Mouse (Mus musculus): Measurements from ENCODE around the gene Racgap1.

Gene Racgap1

GRCm38 (mm10) chr15:99664600-99665451 is 13.4 kb upstream of the Racgap1 start:
- peak; percentile 30 for DNase-seq (ENCODE audit: low spot score)

- DNase-seq (ENCODE audit: low spot score): no peak
Measured at GRCm38 (mm10) chr15:99663964-99664599, 12.6 kb upstream of the Racgap1 start.

DNA sequence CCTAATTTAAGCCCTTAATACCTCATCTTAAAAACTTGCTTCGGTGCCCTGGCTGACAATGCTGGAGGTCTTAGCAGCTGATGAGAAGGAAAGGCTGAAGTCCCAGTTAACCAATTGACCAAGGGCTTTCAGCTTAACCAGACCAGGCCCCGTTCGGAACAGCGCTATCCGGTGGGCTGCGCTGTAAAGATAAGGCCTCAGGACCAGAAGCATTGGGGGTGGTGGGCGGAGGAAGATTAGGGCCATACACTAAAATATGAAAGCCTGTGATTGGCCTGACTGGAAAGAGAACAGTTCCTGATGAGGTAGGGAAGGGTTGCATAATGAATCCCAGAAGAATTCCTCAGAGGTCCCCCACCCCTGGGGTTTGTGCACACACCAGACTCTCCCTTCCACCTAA is 10.9 kb upstream of the Racgap1 start:
- DNase-seq (ENCODE audit: low spot score): no peak

DNA sequence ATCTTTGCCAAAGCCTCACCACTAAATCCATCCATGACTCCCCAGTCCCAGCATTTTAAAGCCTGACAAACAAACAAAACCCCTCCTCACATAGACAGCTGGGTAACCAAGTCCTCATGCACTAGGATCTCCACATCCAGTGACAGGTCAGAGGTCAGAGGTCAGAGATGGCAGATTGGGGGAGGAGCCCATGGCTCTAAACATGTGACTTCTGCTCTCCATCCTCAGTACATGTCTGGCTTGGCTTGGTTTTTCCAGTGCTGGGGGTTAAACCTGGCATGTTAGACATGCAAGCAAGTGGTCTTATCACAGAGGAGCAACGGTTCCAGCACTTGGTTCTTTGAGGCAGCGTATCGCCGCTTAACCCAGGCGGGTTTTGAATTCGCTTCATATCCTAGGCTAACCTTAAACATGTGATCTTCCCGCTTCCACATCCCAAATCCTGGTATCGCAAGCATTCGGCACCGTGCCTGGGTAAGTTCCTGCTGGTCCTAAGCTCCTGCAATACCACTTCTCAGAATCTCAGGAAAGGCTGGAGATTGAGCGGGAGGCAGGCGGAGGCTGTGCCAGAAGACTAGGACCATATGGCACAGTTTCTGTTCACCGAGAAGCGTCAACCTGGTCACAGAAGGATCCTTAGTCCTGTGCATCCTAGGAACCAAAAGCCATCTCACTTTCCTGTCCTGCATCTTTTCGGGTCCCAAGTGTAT is 9.8 kb upstream of the Racgap1 start:
- no peak for DNase-seq (ENCODE audit: low spot score)

GRCm38 (mm10) chr15:99658437-99658836 is 7.0 kb upstream of the Racgap1 start:
- DNase-seq (ENCODE audit: low spot score): no peak

- no peak for DNase-seq (ENCODE audit: low spot score)
Measured at GRCm38 (mm10) chr15:99655956-99656355, 4.5 kb upstream of the Racgap1 start.

DNA sequence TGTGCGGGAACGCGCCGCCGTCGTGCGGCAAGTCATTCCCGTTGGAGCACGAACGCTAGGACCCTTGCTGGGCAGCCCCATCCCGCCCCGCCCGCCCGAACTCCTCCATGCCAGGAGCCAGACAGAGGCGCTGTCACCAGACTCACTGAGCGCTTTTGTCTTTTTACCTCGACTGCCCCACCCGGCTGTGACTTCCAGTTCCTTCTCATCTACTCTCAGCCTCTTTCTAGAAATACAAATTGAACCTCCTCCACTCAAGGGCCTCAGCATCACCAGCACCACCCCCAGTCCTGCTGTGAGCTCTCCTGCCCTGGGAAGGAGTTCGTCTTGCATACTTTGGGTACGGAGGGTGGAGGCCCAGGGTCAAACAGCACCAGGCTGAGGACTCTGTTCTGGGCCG is 2.4 kb upstream of the Racgap1 start:
- no peak for DNase-seq (ENCODE audit: low spot score)

- no peak for DNase-seq (ENCODE audit: low spot score)
Measured at GRCm38 (mm10) chr15:99653291-99653690, 1.8 kb upstream of the Racgap1 start.

- DNase-seq (ENCODE audit: low spot score): no peak
Measured at GRCm38 (mm10) chr15:99651984-99652872, 772 bp upstream of the Racgap1 start.

GRCm38 (mm10) chr15:99650304-99650703 is 1.2 kb downstream of the Racgap1 start:
- no peak for DNase-seq (ENCODE audit: low spot score)

DNA sequence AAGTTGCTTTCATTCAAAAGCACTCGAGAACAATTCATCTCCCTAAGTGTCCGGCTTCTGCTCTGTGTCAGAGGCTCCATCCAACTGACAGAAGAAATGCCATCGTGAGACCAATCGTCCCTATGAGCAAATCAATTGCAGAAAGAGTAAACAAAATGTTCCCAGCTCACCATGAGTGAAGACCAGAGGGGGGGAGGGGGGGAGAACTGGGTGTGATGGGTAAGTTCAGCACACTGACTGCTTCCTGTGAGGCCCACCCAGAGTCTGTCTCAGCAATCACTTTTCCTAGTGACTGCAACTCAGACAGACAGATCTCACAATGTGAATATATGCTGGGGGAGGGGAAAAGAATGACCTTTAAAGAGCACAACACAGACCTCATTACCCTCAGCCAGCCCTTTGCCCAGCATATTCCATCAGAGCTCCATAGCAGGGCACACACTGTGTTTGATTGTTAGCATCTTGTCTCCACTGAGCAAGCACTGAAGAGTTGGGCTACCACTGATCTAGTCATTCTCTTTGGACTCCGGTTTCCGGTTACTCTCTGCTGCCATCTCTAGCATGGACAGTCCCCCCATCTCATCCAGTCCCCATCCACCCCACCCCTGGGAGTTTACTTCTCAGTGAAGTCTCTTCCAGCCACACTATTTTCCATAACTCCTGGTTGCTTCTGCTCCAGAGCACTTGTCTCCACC is 2.2 kb downstream of the Racgap1 start:
- DNase-seq (ENCODE audit: low spot score): no peak

DNA sequence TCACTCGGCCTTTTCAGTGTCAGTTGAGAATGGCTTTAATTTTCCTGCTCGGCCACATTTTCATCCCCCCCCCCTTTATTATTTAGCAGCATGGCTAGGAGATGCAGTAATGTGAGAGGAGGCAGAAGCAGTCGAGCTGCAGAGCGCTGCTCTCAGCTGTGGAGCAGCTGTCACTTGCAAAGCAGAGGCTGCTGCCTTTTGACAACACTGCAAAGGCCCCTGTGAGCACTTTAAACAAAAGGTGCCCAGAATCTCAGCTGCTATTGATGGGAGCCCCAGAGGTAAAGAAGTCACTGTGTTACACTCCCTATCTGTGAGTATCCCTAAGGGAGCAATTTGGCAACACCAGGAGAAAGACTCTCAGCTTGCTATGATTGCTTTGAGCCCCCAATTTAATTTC is 3.1 kb downstream of the Racgap1 start:
- no peak for DNase-seq (ENCODE audit: low spot score)

DNA sequence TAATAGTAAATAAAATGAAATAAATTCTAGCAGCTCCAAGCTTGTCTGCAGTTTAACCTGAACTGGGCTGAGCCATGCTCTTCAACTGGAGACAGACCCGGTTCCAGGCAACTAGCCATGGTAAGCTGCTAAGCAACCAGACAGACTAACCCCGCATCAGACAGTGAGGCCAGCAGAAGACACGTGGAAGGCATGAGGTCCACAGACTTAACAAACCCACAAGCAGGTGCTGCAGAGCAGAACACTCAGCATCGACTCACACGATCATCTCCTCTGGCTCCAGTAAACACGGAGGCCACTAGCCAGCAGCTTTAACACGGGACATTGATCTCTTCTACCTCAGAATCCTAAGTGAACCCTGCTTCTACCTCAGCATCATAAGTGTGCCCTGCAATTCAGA is 6.7 kb downstream of the Racgap1 start:
- no peak for DNase-seq (ENCODE audit: low spot score)

- no peak for DNase-seq (ENCODE audit: low spot score)
Measured at GRCm38 (mm10) chr15:99643832-99644231, 7.6 kb downstream of the Racgap1 start.

DNA sequence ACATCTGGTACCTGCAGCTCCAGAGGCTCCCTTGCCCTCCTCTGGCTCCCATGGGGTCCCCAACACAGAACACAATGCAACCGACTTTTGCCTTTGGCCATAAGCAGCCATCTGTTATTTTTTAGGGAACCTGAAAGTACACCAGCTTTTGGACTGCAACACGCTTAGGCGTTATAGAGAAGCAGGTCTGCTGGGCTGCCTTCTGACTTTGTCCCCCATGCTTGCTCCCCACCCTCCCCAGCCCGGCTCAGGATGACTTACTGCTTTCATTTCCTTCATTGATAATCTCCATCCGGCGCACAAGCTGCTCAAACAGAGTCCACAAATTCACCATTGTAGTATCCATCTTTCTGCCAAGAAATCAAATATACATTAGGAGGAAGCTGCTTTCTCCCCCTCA is 8.8 kb downstream of the Racgap1 start:
- DNase-seq (ENCODE audit: low spot score): no peak

DNA sequence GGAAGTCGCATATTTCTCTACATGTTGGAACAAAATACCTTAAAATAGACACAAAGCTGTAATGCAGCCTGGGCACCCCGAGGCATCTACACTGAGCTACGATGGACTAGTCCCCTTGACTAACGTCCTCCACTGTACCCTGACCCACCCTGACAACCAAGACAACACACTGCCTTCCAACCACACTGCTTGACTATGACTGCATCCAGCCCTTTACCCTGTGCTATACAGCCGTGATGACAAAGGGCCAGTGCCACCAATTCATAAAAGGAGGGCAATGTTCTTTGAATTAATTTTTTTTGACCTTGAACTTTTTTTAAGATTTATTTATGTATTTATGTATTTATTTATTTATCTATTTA is 13.4 kb downstream of the Racgap1 start:
- DNase-seq (ENCODE audit: low spot score): no peak

DNA sequence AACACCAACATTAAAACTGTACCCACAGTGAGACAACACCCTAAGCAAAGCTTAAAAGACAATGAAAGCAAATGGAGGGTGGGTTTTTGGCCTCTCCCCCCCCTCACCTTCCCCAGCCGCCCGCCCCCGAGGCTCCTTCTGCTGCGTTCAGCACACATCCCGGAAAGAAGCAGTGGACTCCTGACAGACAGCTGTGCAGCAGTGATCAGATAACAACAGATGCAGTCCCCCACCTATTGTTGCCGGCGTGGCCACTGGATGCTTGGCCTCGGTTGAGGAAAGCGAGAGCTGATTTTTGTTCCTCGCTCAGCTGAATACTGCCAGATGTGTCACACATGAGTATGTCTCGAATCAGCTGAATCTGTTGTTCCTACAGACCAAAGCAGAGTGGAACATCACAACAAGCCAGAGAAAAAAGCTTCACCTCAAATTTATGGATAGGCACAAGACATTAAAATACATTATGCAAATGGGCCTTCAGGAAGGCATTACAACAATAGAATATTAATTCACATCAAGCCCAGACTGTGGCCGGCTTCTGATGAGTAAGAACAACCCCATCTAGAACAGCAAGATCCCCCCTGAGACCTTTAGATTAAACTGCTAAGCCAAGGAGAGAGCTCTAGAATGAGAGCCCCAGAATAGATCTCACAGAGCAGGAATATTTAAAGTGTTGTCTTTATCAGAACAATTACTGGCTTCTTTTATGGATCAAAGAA is 13.9 kb downstream of the Racgap1 start:
- DNase-seq (ENCODE audit: low spot score): no peak

- no peak for DNase-seq (ENCODE audit: low spot score)
Measured at GRCm38 (mm10) chr15:99634702-99635101, 16.8 kb downstream of the Racgap1 start.

GRCm38 (mm10) chr15:99631618-99632017 is 19.8 kb downstream of the Racgap1 start:
- no peak for DNase-seq (ENCODE audit: low spot score)

GRCm38 (mm10) chr15:99622063-99622462 is 29.4 kb downstream of the Racgap1 start:
- DNase-seq (ENCODE audit: low spot score): no peak

GRCm38 (mm10) chr15:99619821-99620220 is 31.6 kb downstream of the Racgap1 start:
- DNase-seq (ENCODE audit: low spot score): no peak

Data from ovary, postnatal 14 days (tissue).